Mouse (Mus musculus): ENCODE results near the gene Slc38a7.

DNA sequence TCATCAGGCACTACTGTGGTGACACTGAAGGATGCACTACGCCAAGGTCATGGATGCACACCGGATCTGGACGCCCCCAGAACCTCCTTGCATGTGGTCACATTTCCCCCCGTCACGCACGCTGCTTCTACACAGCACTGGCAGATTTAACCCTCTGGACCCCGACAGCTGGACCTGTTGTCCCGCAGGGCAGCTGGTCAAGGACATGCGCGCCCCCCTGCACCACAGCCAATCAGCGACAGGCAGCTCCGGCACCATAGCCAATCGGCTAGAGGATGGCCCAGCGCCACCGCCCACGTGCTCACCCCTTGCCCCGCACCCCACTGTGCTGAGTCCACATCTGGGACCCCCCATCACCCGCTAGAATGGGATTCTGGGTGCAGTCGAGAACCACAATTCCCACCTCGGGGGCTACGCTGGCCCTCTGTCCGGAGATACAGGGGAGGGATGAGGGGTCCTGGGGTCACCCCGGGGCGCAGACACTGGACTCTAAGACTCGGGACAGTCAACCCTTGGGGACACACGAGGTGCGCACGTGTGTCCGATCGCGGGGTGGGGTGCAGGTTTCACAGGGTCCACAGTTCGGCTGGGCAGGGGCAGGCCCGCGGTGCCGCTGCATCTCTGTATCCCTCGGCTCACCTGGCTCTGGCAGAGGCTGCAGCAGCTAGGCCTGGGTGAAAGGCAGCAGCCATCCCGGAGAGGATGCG is 34.4 kb upstream of the Slc38a7 start:
- no peak; the same call in 1 of the 2 replicates for TF ChIP-seq CTCF (IDR thresholded peaks at IDR 0.05; ENCODE audit: low read depth)
- TF ChIP-seq EP300 (IDR thresholded peaks at IDR 0.05; ENCODE audit: low read depth), result no peak

Data from liver, embryonic 14.5 days (tissue).